Mouse (Mus musculus) CH12.LX (cell line): ENCODE measurements around the gene Cdh23.

ENCODE experiments used
- CHD1 ChIP-seq: IDR thresholded peaks from 2 replicates; pipeline ENCODE4 v1.6.1; 2012; ENCODE audit warnings: low read depth, low read length, improper control_type of control experiment, inconsistent platforms
- CTCF ChIP-seq, 2 experiments: IDR thresholded peaks in 1 of 2; conservative IDR thresholded peaks in 1 of 2; 2 replicates each; pipeline ENCODE4 v1.5.1; 2011 to 2012; ENCODE audit warnings: low read depth in 2 of 2, low read length in 2 of 2, improper control_type of control experiment in 1 of 2, inconsistent platforms in 1 of 2, mild to moderate bottlenecking in 1 of 2, moderate library complexity in 1 of 2
- EP300 ChIP-seq: IDR thresholded peaks from 2 replicates; pipeline ENCODE4 v1.6.1; 2011; ENCODE audit warnings: low read length, improper control_type of control experiment
- KAT2A ChIP-seq: IDR thresholded peaks from 2 replicates; pipeline ENCODE4 v1.6.1; 2012; ENCODE audit warnings: low read length, improper control_type of control experiment, inconsistent platforms; ENCODE audit not compliant: insufficient replicate concordance
- NRF1 ChIP-seq: IDR thresholded peaks from 2 replicates; pipeline ENCODE4 v1.6.1; 2014; ENCODE audit warnings: low read depth, mild to moderate bottlenecking, inconsistent platforms, low read length, improper control_type of control experiment, moderate library complexity
- POLR2A ChIP-seq: IDR thresholded peaks from 2 replicates; pipeline ENCODE4 v1.6.1; 2011; ENCODE audit warnings: low read depth, mild to moderate bottlenecking, improper control_type of control experiment, low read length
- TBP ChIP-seq: conservative IDR thresholded peaks from 2 replicates; pipeline ENCODE4 v1.6.1; 2011; ENCODE audit warnings: low read depth, low read length, improper control_type of control experiment
- USF1 ChIP-seq: IDR thresholded peaks from 2 replicates; pipeline ENCODE4 v1.6.1; 2014; ENCODE audit warnings: low read depth, mild to moderate bottlenecking, inconsistent platforms, low read length, improper control_type of control experiment

DNA sequence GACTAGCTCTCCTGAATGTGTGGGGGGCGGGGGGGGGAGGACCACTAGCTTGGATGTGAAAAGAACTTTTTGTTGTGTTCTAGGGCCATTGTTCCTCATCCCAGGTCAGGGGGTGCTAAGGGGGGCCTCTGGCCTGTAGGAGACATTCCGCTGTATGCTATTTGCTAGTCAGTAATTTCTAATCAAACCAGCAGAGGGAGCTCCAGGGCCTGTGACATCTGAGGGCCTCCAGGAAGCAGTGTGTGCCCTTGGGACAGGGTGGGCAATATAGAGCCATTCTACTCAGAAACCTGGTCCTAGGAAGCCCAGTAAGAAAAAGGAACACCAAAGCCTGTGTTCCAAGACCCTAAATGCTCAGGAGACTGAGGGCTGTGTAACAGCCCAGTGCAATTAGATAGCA lies 164.9 kb downstream of the Cdh23 start:
- no peak for TF ChIP-seq EP300
- TF ChIP-seq KAT2A, result no peak
- no peak for TF ChIP-seq TBP
- TF ChIP-seq USF1, result no peak
- peak; percentile 60 to 83 for TF ChIP-seq CTCF (conservative IDR thresholded peaks at IDR 0.05 in 1 of 2, IDR thresholded peaks at IDR 0.05 in 1 of 2; ENCODE audit: low read depth in 2 of 2, low read length in 2 of 2)
- no peak for TF ChIP-seq CHD1
- no peak for TF ChIP-seq POLR2A
- TF ChIP-seq NRF1, result no peak
